Mouse (Mus musculus): ENCODE data around the gene Il1rapl1.

Gene Il1rapl1

DNA sequence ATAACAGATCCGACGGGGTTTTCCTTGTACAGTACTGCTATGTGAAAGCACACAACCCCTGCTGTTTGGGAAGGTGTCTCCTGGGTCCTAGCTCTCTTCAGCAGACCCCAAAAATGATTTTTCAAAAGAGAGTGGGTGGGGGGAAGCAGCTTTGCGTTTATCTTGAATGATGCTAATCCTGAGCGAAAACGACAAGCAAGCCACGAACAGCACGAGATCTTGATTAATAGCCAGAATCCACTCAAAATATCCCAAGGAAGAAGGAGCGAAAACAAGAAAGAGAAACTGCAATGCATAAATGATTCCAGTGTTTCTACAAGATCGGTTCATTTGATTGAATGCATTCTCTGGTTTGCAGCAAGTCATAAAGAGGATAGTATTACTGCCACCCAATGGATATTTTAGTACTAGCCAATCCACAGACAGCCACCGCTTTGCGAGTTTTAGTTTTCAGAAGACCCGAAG is at the start of gene Il1rapl1:
Gene Il1rapl1 (minus strand): TSS at position 37 of the 465 bp plus-strand sequence.
- no peak for DNase-seq (ENCODE audit: low read depth, low spot score)

GRCm38 (mm10) chrX:88158037-88158436 is 42.6 kb upstream of the Il1rapl1 start:
- DNase-seq (ENCODE audit: low read depth, low spot score) = no peak

- DNase-seq (ENCODE audit: low read depth, low spot score) = no peak
Observed at GRCm38 (mm10) chrX:88125612-88126011, 10.2 kb upstream of the Il1rapl1 start.

GRCm38 (mm10) chrX:88120070-88120469 is 4.6 kb upstream of the Il1rapl1 start:
- DNase-seq (ENCODE audit: low read depth, low spot score) = no peak

GRCm38 (mm10) chrX:88117858-88118257 is 2.4 kb upstream of the Il1rapl1 start:
- no peak for DNase-seq (ENCODE audit: low read depth, low spot score)

DNA sequence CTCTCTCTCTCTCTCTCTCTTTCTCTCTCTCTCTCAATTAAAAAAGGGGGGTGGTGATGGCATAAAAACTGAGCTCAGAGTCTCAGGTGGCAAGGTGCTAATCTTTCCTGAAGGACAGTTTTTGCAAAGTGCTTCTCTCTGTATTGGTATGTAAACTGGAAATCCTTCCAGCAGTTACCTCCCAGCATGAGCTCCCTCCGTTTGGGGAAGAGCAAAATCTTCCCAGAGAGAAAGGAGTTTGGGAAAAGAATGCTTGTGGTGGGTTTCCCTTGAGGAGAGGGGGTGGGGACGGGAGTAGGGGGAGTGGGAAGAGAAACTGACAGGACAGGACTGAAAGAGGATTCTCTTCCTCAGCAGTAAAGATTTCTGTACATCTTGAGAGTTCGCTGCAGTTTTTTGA is 881 bp upstream of the Il1rapl1 start:
- DNase-seq (ENCODE audit: low read depth, low spot score) = no peak

GRCm38 (mm10) chrX:88113561-88113960 is 1.9 kb downstream of the Il1rapl1 start:
- DNase-seq (ENCODE audit: low read depth, low spot score) = no peak

DNA sequence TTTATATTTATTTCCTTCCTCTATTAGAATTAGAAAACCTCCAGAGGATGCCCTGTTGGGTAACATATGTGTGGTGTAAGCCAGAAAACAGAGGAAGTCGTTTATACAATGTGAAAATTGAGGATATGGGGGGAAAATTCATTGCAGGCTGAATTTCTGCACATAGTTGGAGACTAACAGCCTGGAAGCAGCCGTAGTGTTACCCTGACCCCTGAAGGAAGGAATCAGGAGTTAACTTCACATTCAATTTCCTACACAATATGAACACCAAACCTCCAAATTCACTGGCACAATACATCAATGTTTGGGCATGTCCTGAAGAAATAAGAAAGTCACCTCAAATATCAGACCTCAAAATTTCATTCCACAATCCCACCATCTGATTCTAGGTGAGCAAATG is 3.2 kb downstream of the Il1rapl1 start:
- no peak for DNase-seq (ENCODE audit: low read depth, low spot score)

DNA sequence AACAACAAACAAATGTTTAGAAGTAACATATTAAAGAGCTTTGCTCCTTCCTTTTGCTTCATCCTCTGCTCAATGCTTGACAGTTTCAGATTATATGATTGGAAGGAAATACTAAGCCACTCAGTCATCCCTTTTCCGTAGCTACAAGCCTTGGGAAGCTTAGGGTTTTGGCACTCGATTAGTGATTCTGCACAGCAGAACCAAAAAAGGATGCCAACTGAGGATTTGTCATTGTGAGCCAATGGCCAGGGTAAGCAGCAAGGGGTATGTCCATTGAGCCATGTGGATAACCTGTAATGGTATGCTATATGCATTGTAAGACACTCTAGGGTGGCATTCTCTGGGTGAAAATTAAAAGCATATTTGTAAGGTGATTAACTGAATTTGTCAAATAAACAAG is 5.7 kb downstream of the Il1rapl1 start:
- no peak for DNase-seq (ENCODE audit: low read depth, low spot score)

GRCm38 (mm10) chrX:88093936-88094569 is 21.4 kb downstream of the Il1rapl1 start:
- DNase-seq (ENCODE audit: low read depth, low spot score) = no peak

GRCm38 (mm10) chrX:88089873-88090272 is 25.6 kb downstream of the Il1rapl1 start:
- DNase-seq (ENCODE audit: low read depth, low spot score) = no peak

DNA sequence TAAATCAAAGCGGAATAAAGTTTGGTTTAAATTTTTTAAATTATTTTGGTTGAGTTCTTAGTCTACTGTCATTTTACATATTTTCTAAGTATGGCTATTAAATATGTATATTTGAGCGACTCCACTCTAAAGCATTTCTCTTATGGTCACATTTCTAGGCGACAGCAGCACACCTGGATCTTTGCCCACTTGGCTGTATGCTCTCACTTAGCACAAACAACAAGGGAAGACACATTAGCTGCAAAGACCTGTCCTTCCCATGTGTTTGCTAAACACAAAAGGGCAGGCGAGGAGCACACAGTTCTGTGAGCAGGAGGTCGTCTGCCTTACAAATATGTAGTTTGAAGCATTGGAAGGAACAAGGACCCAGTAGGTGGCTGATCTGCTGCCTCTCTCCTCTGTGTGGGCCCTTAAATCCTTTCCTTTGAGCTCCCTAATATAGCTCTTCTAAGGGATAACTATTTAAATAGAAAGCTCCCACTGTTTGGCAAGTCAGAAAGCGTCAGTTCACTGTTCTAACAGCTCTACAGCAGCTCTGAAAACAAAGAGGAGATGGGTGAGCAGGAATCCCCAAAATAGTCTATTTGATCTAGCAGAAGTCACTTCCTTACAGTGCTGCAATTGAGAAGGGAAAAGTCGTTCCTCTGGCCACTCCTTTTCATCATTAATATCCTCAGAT is 42.6 kb downstream of the Il1rapl1 start:
- DNase-seq (ENCODE audit: low read depth, low spot score) = no peak

- no peak for DNase-seq (ENCODE audit: low read depth, low spot score)
Observed at GRCm38 (mm10) chrX:88070368-88070767, 45.1 kb downstream of the Il1rapl1 start.

DNA sequence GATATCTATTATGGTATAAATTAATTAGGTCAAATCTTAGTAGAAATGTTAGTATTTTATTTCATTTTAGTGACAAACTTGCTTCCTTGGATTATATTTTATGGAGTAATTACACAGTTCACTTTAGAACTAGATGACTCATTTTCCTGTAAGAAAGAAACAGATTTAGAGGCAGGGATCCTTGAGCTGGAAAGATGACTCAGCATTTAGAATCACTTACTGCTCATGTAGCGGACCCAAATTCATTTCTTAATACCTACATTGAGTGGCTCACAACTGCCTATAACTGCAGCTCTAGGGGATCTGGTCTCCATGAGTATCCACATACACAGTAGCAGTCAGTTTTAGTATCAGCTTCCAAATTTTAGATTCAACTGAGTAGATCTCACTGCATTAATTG is 71.9 kb downstream of the Il1rapl1 start:
- no peak for DNase-seq (ENCODE audit: low read depth, low spot score)

DNA sequence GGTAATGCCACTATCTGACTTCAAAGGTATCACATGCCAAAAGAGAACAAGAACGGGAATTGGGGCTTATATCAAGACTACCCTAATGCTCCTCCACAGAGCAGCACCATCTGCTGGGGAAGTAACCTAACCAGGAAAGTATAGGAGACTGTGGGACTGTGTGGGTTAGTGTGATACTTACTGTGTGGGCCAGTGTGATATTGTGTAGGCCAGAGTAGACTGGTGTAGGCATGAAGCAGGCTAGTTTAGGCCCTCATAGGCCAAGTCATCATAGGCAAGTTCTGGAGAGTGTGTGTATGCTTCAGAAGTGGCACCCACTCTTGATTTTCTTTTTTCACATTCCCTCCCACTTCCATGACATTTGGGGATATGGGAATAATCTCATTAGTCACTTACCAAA is 76.5 kb downstream of the Il1rapl1 start:
- DNase-seq (ENCODE audit: low read depth, low spot score) = no peak

DNA sequence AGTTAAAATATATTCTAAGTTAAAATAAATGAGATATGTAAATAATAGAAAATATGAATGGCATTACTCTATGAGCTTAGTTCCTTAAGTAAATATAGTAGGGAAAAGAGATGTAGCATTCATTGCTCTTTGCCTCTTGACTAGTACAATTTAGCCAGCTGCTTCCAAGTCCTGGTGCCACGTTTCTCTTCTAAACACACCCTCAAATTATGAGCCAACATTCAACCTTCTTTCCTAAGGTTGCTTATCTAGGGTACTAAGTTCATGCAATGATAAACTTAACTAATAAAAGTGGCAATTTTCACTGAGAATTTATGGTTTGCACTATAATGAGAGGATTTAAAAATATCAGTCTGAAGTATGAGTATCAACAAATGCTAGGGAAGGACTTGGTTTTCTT is 218.3 kb downstream of the Il1rapl1 start:
- DNase-seq (ENCODE audit: low read depth, low spot score) = no peak

DNA sequence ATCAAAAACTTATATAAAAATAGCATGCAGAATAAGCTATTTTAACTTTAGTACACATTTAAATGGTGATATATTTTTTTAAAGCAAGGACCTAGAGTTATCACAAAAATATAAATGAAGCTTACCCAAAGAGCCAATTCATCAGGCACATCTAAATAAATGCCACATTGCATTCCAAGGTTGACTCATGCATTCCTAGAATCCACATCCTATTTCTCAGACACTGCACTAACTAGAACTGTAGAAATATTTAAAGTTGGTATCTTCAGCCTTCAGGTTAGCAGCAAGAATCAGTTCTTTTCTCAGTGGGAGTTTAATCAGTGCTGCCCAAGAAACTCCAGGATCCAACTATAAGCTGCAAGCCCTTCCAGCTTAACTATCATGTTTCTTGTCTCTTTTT is 223.5 kb downstream of the Il1rapl1 start:
- no peak for DNase-seq (ENCODE audit: low read depth, low spot score)

- DNase-seq (ENCODE audit: low read depth, low spot score) = no peak
Observed at GRCm38 (mm10) chrX:87854107-87854506, 261.3 kb downstream of the Il1rapl1 start.

GRCm38 (mm10) chrX:87813884-87814283 is 301.6 kb downstream of the Il1rapl1 start:
- DNase-seq (ENCODE audit: low read depth, low spot score) = no peak

DNA sequence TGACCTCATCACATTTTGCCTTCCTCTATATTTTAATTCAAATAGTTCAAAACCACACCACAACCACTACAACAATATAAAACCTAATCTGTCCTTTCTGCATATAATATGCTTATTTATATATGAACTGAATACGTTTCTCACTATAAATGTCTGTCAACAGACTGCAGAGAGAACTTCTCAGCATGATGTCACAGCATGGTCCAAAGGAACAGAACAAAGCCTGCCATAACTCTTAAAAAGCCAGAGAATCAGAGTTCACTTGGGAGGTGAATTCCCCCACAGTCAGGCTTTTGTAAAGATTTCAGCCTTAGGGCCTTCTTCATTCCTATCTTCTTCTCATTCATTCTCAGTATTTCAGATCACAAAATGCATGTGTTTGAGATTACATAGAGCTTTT is 307.7 kb downstream of the Il1rapl1 start:
- DNase-seq (ENCODE audit: low read depth, low spot score) = no peak

- no peak for DNase-seq (ENCODE audit: low read depth, low spot score)
Observed at GRCm38 (mm10) chrX:87793011-87793410, 322.4 kb downstream of the Il1rapl1 start.

- DNase-seq (ENCODE audit: low read depth, low spot score) = no peak
Observed at GRCm38 (mm10) chrX:87710589-87710988, 404.9 kb downstream of the Il1rapl1 start.

DNA sequence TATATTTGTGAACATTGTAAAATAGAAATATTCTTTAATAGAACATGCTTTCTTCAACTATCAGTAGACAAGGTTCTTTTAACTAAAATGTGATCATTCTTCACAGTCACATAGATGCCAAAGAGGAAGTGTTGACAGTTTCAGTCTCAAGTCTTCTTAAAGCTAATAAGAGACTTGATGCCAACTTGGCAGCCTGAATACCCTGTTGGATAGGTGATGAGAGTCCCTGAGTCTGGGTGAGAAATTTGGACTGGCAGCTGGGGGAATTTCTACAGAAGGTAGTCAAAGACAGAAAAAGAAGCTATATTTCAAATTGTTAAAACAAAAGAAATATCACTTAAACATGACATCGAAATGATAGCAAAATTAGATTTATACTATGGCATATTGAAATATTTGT is 451.6 kb downstream of the Il1rapl1 start:
- no peak for DNase-seq (ENCODE audit: low read depth, low spot score)

All from skeletal muscle tissue, adult 2 months (tissue).